Mouse (Mus musculus): Measurements from ENCODE around the gene Fam57a. TPM values are rescaled to one million over a fixed set of nuclear protein-coding genes. Genes with fewer than 3 reads are reported as not detected.

Gene Fam57a
- polyA plus RNA-seq, 2 experiments: 3.1 to 3.5 TPM

DNA sequence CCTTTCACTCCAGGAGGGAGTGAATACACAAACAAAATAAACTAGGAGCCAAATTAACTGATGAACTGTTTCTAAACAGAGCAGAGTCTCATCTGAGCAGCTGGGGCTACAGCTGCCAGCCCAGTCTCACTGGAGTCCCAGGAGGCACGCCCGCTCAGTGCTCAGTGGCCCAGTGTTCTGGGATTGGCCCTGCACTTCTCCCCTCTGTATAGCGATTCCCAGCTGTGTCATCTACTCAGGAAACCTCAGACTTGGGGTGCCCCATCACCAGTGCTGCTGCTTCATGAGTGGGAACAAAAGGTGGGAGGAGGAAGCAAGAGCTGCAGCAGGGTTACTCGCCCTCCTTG lies 74.4 kb downstream of the Fam57a start:
- Histone ChIP-seq H3K4me3 (ENCODE audit: insufficient read depth in 1 of 2, low read depth in 2 of 2, low read length in 2 of 2) (no peak overlapping the region), H3K27me3 (ENCODE audit: control insufficient read depth, insufficient read depth, low read length) (no peaks in the 10 kb centered on the region), H3K9me3 (ENCODE audit: control insufficient read depth, low read length) (no peaks in the 10 kb centered on the region), H3K4me2 (ENCODE audit: low read depth) (no peak overlapping the region), H3K4me1 (replicated peaks; ENCODE audit: control insufficient read depth in 2 of 2, insufficient read depth in 2 of 2, low read length in 1 of 2) (no peaks in the 10 kb centered on the region), H3K27ac (no peak overlapping the region), H3K9ac (replicated peaks) (no peak overlapping the region), H3K36me3 (replicated peaks; ENCODE audit: control insufficient read depth, insufficient read depth, low read depth) (peaks cover 8% of the 10 kb centered on the region)
- ATAC-seq (ENCODE audit: insufficient read depth): no peak
- WGBS (ENCODE audit: insufficient replicate concordance): 76% methylated on average over 4 of the region's 4 CpGs
- TF ChIP-seq EP300 (IDR thresholded peaks at IDR 0.05; ENCODE audit: low read depth) (no peak), CTCF (IDR thresholded peaks at IDR 0.05; ENCODE audit: low read depth) (no peak)
- no peak for DNase-seq (ENCODE audit: low read depth in 3 of 3, low spot score in 3 of 3)

DNA sequence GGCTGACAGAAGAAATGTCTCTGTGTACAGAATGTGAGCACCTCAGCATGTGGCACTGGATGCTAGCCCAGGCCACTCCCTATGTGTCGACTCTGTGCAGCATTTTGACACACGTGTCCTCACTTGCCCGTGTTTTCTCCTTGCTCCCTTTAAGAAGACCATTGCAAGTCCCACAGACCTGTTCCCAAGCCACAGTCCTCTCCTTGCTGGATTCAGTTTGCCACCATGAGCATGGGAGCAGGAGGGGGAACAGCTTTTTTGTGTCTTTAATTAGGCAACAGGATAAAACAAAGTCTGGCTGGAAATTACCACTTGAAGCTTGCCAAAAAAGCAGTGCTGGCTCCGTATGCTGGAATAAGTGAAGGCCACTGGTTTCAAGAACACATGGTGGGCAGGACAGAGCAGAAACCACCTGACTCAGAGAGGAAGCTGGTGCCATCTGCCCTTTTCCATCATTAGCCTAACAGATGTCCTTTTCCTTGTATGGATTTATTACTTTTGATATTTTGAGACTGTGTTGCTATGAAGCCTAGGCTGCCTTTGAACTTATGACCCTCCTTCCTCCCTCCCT lies 76.0 kb downstream of the Fam57a start:
- Histone ChIP-seq H3K4me1 (replicated peaks; ENCODE audit: control insufficient read depth in 2 of 2, insufficient read depth in 2 of 2, low read length in 1 of 2) (no peaks in the 10 kb centered on the region), H3K27ac (no peak overlapping the region), H3K4me3 (ENCODE audit: insufficient read depth in 1 of 2, low read depth in 2 of 2, low read length in 2 of 2) (no peak overlapping the region), H3K9ac (replicated peaks) (no peak overlapping the region), H3K27me3 (ENCODE audit: control insufficient read depth, insufficient read depth, low read length) (no peaks in the 10 kb centered on the region), H3K4me2 (ENCODE audit: low read depth) (no peak overlapping the region), H3K36me3 (replicated peaks; ENCODE audit: control insufficient read depth, insufficient read depth, low read depth) (peaks cover 3% of the 10 kb centered on the region; the same call in 1 of the 2 replicates), H3K9me3 (ENCODE audit: control insufficient read depth, low read length) (no peaks in the 10 kb centered on the region)
- ATAC-seq (ENCODE audit: insufficient read depth) (no peak), DNase-seq (ENCODE audit: low read depth in 3 of 3, low spot score in 3 of 3) (no peak)
- whole genome bisulfite sequencing (ENCODE audit: insufficient replicate concordance): 66% methylated on average over 4 of the region's 4 CpGs
- TF ChIP-seq EP300 (IDR thresholded peaks at IDR 0.05; ENCODE audit: low read depth) (no peak), CTCF (IDR thresholded peaks at IDR 0.05; ENCODE audit: low read depth) (no peak)

DNA sequence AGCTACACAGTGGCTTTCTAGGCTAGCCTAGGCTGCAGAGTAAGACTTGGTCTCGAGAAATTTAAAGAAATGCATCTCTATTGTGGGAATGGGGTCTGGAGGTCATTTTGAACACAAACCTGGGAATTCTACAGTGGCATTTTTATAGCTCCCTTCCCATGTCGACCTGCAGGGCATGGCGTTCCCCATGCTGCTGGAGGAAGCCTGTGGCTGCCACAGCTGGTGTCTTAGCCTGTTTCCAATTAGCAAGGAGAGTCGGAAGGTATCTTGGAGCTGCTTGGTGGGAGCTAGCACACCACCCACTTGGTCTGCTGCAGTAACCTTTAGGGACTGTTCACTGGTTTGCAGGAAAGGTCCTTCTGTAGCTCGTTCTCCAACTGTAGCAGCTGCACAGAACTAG lies 76.7 kb downstream of the Fam57a start:
- 51% methylated on average over 5 of the region's 5 CpGs for WGBS (ENCODE audit: insufficient replicate concordance)
- Histone ChIP-seq H3K9me3 (ENCODE audit: control insufficient read depth, low read length) (no peaks in the 10 kb centered on the region), H3K4me1 (replicated peaks; ENCODE audit: control insufficient read depth in 2 of 2, insufficient read depth in 2 of 2, low read length in 1 of 2) (no peaks in the 10 kb centered on the region), H3K27me3 (ENCODE audit: control insufficient read depth, insufficient read depth, low read length) (no peaks in the 10 kb centered on the region), H3K9ac (replicated peaks) (no peak overlapping the region), H3K4me3 (ENCODE audit: insufficient read depth in 1 of 2, low read depth in 2 of 2, low read length in 2 of 2) (no peak overlapping the region), H3K36me3 (replicated peaks; ENCODE audit: control insufficient read depth, insufficient read depth, low read depth) (peaks cover 1% of the 10 kb centered on the region; the same call in 1 of the 2 replicates), H3K27ac (no peak overlapping the region), H3K4me2 (ENCODE audit: low read depth) (no peak overlapping the region)
- no peak for ATAC-seq (ENCODE audit: insufficient read depth)
- TF ChIP-seq CTCF (IDR thresholded peaks at IDR 0.05; ENCODE audit: low read depth): no peak
- TF ChIP-seq EP300 (IDR thresholded peaks at IDR 0.05; ENCODE audit: low read depth): no peak
- DNase-seq (ENCODE audit: low read depth in 3 of 3, low spot score in 3 of 3): no peak

DNA sequence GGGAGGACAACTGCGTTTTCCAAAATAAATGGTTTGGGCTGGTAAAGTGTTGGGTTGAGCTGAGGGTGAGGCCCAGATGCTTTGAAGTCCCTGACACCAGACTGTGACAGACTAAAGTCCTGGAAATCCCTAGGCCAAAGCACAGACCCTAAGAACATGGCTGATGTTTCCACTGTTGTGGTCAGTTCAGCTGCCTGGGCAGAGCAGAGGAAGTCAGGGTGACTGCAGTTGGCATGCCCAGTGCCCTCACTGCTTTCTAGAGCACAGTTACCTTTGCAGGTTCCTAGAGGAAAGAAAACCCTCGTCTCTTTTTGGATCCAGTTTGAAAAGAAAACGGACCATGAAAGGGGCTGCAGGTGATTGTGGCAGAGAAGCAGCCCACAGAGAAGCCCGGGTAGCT lies 77.9 kb downstream of the Fam57a start:
- H3K27ac ChIP-seq: no peak overlapping the region
- DNase-seq (ENCODE audit: low read depth in 3 of 3, low spot score in 3 of 3): no peak
- H3K27me3 ChIP-seq (ENCODE audit: control insufficient read depth, insufficient read depth, low read length): no peaks in the 10 kb centered on the region
- ATAC-seq (ENCODE audit: insufficient read depth): no peak
- 61% methylated on average over 4 of the region's 4 CpGs for WGBS (ENCODE audit: insufficient replicate concordance)
- H3K4me1 ChIP-seq (replicated peaks; ENCODE audit: control insufficient read depth in 2 of 2, insufficient read depth in 2 of 2, low read length in 1 of 2): no peaks in the 10 kb centered on the region
- H3K9ac ChIP-seq (replicated peaks): no peak overlapping the region
- no peak overlapping the region for H3K4me3 ChIP-seq (ENCODE audit: insufficient read depth in 1 of 2, low read depth in 2 of 2, low read length in 2 of 2)
- no peaks in the 10 kb centered on the region for H3K36me3 ChIP-seq (replicated peaks; ENCODE audit: control insufficient read depth, insufficient read depth, low read depth)
- no peak for TF ChIP-seq EP300 (IDR thresholded peaks at IDR 0.05; ENCODE audit: low read depth)
- no peak for TF ChIP-seq CTCF (IDR thresholded peaks at IDR 0.05; ENCODE audit: low read depth)
- H3K9me3 ChIP-seq (ENCODE audit: control insufficient read depth, low read length): no peaks in the 10 kb centered on the region
- H3K4me2 ChIP-seq (ENCODE audit: low read depth): no peak overlapping the region

DNA sequence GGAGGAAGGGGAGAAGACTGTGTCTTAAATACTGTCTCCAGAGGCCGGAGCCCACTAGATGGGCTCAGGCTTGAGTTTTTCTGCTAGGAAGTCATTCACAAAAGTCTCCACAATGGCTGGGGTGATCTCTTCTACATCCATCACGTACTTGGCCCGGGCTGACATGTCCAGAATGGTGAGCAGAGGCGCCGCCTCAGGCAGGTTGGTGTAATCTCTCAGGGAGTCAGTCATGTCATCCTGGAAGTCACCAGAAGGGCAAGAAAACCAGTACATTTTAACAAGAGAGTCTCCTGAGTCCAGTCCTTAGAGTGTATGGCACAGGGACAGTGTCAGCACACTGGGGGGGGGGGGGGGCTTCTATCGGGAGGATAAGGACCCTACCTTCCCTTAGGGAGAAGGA lies 79.0 kb downstream of the Fam57a start:
- no peak for TF ChIP-seq EP300 (IDR thresholded peaks at IDR 0.05; ENCODE audit: low read depth)
- TF ChIP-seq CTCF (IDR thresholded peaks at IDR 0.05; ENCODE audit: low read depth): no peak
- WGBS (ENCODE audit: insufficient replicate concordance): 73% methylated on average over 6 of the region's 6 CpGs
- no peaks in the 10 kb centered on the region for H3K9me3 ChIP-seq (ENCODE audit: control insufficient read depth, low read length)
- ATAC-seq (ENCODE audit: insufficient read depth) (no peak), DNase-seq (ENCODE audit: low read depth in 3 of 3, low spot score in 3 of 3) (no peak)
- H3K9ac ChIP-seq (replicated peaks): no peak overlapping the region
- H3K4me3 ChIP-seq (ENCODE audit: insufficient read depth in 1 of 2, low read depth in 2 of 2, low read length in 2 of 2): no peak overlapping the region
- no peaks in the 10 kb centered on the region for H3K27me3 ChIP-seq (ENCODE audit: control insufficient read depth, insufficient read depth, low read length)
- no peaks in the 10 kb centered on the region for H3K36me3 ChIP-seq (replicated peaks; ENCODE audit: control insufficient read depth, insufficient read depth, low read depth)
- no peak overlapping the region for H3K4me2 ChIP-seq (ENCODE audit: low read depth)
- H3K4me1 ChIP-seq (replicated peaks; ENCODE audit: control insufficient read depth in 2 of 2, insufficient read depth in 2 of 2, low read length in 1 of 2): no peaks in the 10 kb centered on the region
- no peak overlapping the region for H3K27ac ChIP-seq

Measured in liver, embryonic 14.5 days (tissue).